Comparison of ENCODE assay signal across 16 mouse cellular contexts in genomic region chr16:87497171-87497570, GRCm38 (mm10). TPM values are rescaled to one million over a fixed set of nuclear protein-coding genes. Genes with fewer than 3 reads are reported as not detected.
DNase-seq lines count a peak whose midpoint lies in the region; ATAC-seq lines count a peak whose summit lies in the region.
"Had no signal": no experiment of that assay in that cellular context is flagged by ENCODE, and none has a peak within 500 bp of the region (broad histone marks: within the 10 kb centered on the region; RNA-seq: fewer than 3 reads in every experiment).

No protein-coding gene starts in this region.

- no peak for DNase-seq in lung, postnatal 10 days
- peak; percentile 23 to 54 for DNase-seq in natural killer cell, adult 2 months (ENCODE audit: low spot score in 2 of 2)
- DNase-seq in cerebellum, adult 11-12 months, result no peak
- DNase-seq in neural tube, embryonic 10.5 days (ENCODE audit: extremely low spot score, low spot score), result no peak
- DNase-seq: adrenal gland, adult 2 months; cerebellum, postnatal 36 days; gastrocnemius, adult 2 months; kidney, postnatal 10 days; lung, postnatal 4 days; midbrain, embryonic 14.5 days had no signal

- H3K9me3 ChIP-seq in lung, embryonic 15.5 days, result no peaks in the 10 kb centered on the region
- no peaks in the 10 kb centered on the region for H3K9me3 ChIP-seq in embryonic facial prominence, embryonic 12.5 days
- no peaks in the 10 kb centered on the region for H3K9me3 ChIP-seq in limb, embryonic 13.5 days
- H3K9me3 ChIP-seq: limb, embryonic 12.5 days had no signal

- no peak overlapping the region for H3K27ac ChIP-seq in lung, embryonic 15.5 days
- H3K27ac ChIP-seq in embryonic facial prominence, embryonic 12.5 days, result no peak overlapping the region
- no peak overlapping the region for H3K27ac ChIP-seq in limb, embryonic 13.5 days
- H3K27ac ChIP-seq: layer of hippocampus, adult 2 months; limb, embryonic 12.5 days had no signal

- WGBS in lung, embryonic 15.5 days, result 82% methylated on average over 6 of the region's 6 CpGs
- WGBS in embryonic facial prominence, embryonic 12.5 days, result 87% methylated on average over 6 of the region's 6 CpGs
- WGBS in limb, embryonic 13.5 days, result 93% methylated on average over 6 of the region's 6 CpGs

- H3K36me3 ChIP-seq in lung, embryonic 15.5 days, result peaks cover 10% of the 10 kb centered on the region
- peaks cover 19% of the 10 kb centered on the region for H3K36me3 ChIP-seq in embryonic facial prominence, embryonic 12.5 days
- H3K36me3 ChIP-seq in limb, embryonic 13.5 days, result peaks cover 19% of the 10 kb centered on the region

- no peaks in the 10 kb centered on the region for H3K27me3 ChIP-seq in lung, embryonic 15.5 days
- H3K27me3 ChIP-seq in embryonic facial prominence, embryonic 12.5 days, result no peaks in the 10 kb centered on the region
- no peaks in the 10 kb centered on the region for H3K27me3 ChIP-seq in limb, embryonic 13.5 days
- H3K27me3 ChIP-seq: limb, embryonic 12.5 days had no signal

- H3K4me1 ChIP-seq in lung, embryonic 15.5 days, result peaks cover 28% of the 10 kb centered on the region
- peaks cover 10% of the 10 kb centered on the region; the same call in 1 of the 2 replicates for H3K4me1 ChIP-seq in embryonic facial prominence, embryonic 12.5 days
- H3K4me1 ChIP-seq in limb, embryonic 13.5 days, result peaks cover 15% of the 10 kb centered on the region

- no peak for ATAC-seq in lung, embryonic 15.5 days (ENCODE audit: borderline replicate concordance, extremely low read depth, low FRiP score, low TSS enrichment)
- ATAC-seq in embryonic facial prominence, embryonic 12.5 days (ENCODE audit: insufficient number of reproducible peaks, insufficient read depth, low FRiP score, low TSS enrichment), result no peak
- no peak for ATAC-seq in limb, embryonic 13.5 days (ENCODE audit: low FRiP score, low read depth)

- H3K4me2 ChIP-seq in lung, embryonic 15.5 days, result peak overlapping the region; percentile 59; the same call in 1 of the 2 replicates
- peak overlapping the region; percentile 79; the same call in 1 of the 2 replicates for H3K4me2 ChIP-seq in embryonic facial prominence, embryonic 12.5 days (replicated peaks)
- 0 out of 2 replicates have a peak overlapping the region, but pooled peaks have one; percentile 65 for H3K4me2 ChIP-seq in limb, embryonic 13.5 days (replicated peaks)

- H3K4me3 ChIP-seq in lung, embryonic 15.5 days, result no peak overlapping the region
- H3K4me3 ChIP-seq in embryonic facial prominence, embryonic 12.5 days, result no peak overlapping the region
- no peak overlapping the region for H3K4me3 ChIP-seq in limb, embryonic 13.5 days

- H3K9ac ChIP-seq in lung, embryonic 15.5 days, result no peak overlapping the region
- H3K9ac ChIP-seq in embryonic facial prominence, embryonic 12.5 days, result no peak overlapping the region
- no peak overlapping the region for H3K9ac ChIP-seq in limb, embryonic 13.5 days
- H3K9ac ChIP-seq: limb, embryonic 12.5 days had no signal

RNA-seq across cellular contexts. Expression of gene Cct8, which starts 1.5 kb away (rescaled TPM):
- polyA plus RNA-seq in lung, embryonic 15.5 days (2015; fragmentation: Nextera tagmentation; extraction: Ambion mirVana), result 426 and 430 TPM in 2 replicates
- polyA plus RNA-seq in embryonic facial prominence, embryonic 12.5 days (2016; fragmentation: Nextera tagmentation; extraction: Ambion mirVana), result 489 and 511 TPM in 2 replicates
- 473 and 492 TPM in 2 replicates for polyA plus RNA-seq in limb, embryonic 13.5 days (2015; fragmentation: Nextera tagmentation; extraction: Ambion mirVana)

RNA-seq across cellular contexts. Expression of gene Usp16, which starts 42.7 kb away (rescaled TPM):
- polyA plus RNA-seq in lung, embryonic 15.5 days (2015; fragmentation: Nextera tagmentation; extraction: Ambion mirVana), result 38.6 and 43.8 TPM in 2 replicates
- 40.1 and 44.9 TPM in 2 replicates for polyA plus RNA-seq in embryonic facial prominence, embryonic 12.5 days (2016; fragmentation: Nextera tagmentation; extraction: Ambion mirVana)
- polyA plus RNA-seq in limb, embryonic 13.5 days (2015; fragmentation: Nextera tagmentation; extraction: Ambion mirVana), result 45.4 and 50.5 TPM in 2 replicates

RNA-seq across cellular contexts. Expression of gene Map3k7cl, which starts 56.0 kb away (rescaled TPM):
- 0.57 and 0.82 TPM in 2 replicates for polyA plus RNA-seq in lung, embryonic 15.5 days (2015; fragmentation: Nextera tagmentation; extraction: Ambion mirVana)
- not detected in 2 replicates for polyA plus RNA-seq in embryonic facial prominence, embryonic 12.5 days (2016; fragmentation: Nextera tagmentation; extraction: Ambion mirVana)
- 0.45 and 0.47 TPM in 2 replicates for polyA plus RNA-seq in limb, embryonic 13.5 days (2015; fragmentation: Nextera tagmentation; extraction: Ambion mirVana)
- polyA plus RNA-seq: limb, embryonic 12.5 days; midbrain, embryonic 14.5 days; neural tube, embryonic 11.5 days had no signal

RNA-seq across cellular contexts. Expression of gene Rwdd2b, which starts 56.8 kb away (rescaled TPM):
- 11.6 and 11.9 TPM in 2 replicates for polyA plus RNA-seq in lung, embryonic 15.5 days (2015; fragmentation: Nextera tagmentation; extraction: Ambion mirVana)
- 12.1 TPM in 2 replicates for polyA plus RNA-seq in embryonic facial prominence, embryonic 12.5 days (2016; fragmentation: Nextera tagmentation; extraction: Ambion mirVana)
- polyA plus RNA-seq in limb, embryonic 13.5 days (2015; fragmentation: Nextera tagmentation; extraction: Ambion mirVana), result 10.3 and 11.5 TPM in 2 replicates

Comparison
In these comparisons a context has a peak if more than half of its experiments do, and no peak if none do; other contexts are left out.
1. DNase-seq: peak in natural killer cell, adult 2 months (2 of 2); none in lung, postnatal 10 days (single experiment), cerebellum, adult 11-12 months (single experiment) and neural tube, embryonic 10.5 days (single experiment).
2. Peak in every context shown above with its lines, with median percentiles within 50 percentile points of each other: H3K4me2 ChIP-seq.